Mouse (Mus musculus) heart, embryonic 12.5 days (tissue): ENCODE results near the gene Pcyt1a. TPM values are rescaled to one million over a fixed set of nuclear protein-coding genes. Genes with fewer than 3 reads are reported as not detected.
A peak's percentile ranks its signal among the peaks of the same experiment; 100 is the strongest.
"Not testable (repeated sequence)": the region's sequence is repeated elsewhere in the genome, so short reads cannot be mapped to it uniquely, and the experiment has no call there.

Experiments used
- ATAC-seq: fragments of 200-750 bp; cut with Nextera tagmentation; 2 replicates; pipeline ENCODE4 v1.8.0; 2017; ENCODE audit warnings: moderate TSS enrichment, moderate library complexity; ENCODE audit not compliant: insufficient number of reproducible peaks, low FRiP score
- H3K27ac ChIP-seq: fragments of 300-500 bp; sonication (generic); 2 replicates; pipeline ENCODE4 v1.5.1; 2016; ENCODE audit warnings: mild to moderate bottlenecking, moderate library complexity; ENCODE audit not compliant: poor library complexity, severe bottlenecking
- H3K27me3 ChIP-seq: fragments of 300-500 bp; sonication (generic); replicated peaks from 2 replicates; pipeline ENCODE4 v1.6.1; 2016; ENCODE audit warnings: mild to moderate bottlenecking, moderate library complexity
- H3K36me3 ChIP-seq: fragments of 300-500 bp; sonication (generic); 2 replicates; pipeline ENCODE4 v1.6.1; 2016; ENCODE audit warnings: mild to moderate bottlenecking, moderate library complexity
- H3K4me1 ChIP-seq: fragments of 300-500 bp; sonication (generic); replicated peaks from 2 replicates; pipeline ENCODE4 v1.6.1; 2016; ENCODE audit warnings: mild to moderate bottlenecking
- H3K4me2 ChIP-seq: fragments of 300-500 bp; sonication (generic); 2 replicates; pipeline ENCODE4 v1.6.1; 2016; ENCODE audit warnings: mild to moderate bottlenecking, moderate library complexity
- H3K4me3 ChIP-seq: fragments of 300-500 bp; sonication (generic); 2 replicates; pipeline ENCODE4 v1.5.1; 2016; ENCODE audit warnings: mild to moderate bottlenecking
- H3K9ac ChIP-seq: fragments of 300-500 bp; sonication (generic); 2 replicates; pipeline ENCODE4 v1.6.1; 2016; ENCODE audit warnings: mild to moderate bottlenecking, moderate library complexity
- H3K9me3 ChIP-seq: fragments of 300-500 bp; sonication (generic); replicated peaks from 2 replicates; pipeline ENCODE4 v1.6.1; 2016; ENCODE audit warnings: mild to moderate bottlenecking, moderate library complexity
- whole genome bisulfite sequencing: fragments of 180-500 bp; shearing (Covaris S2); methylation state at CpG from one replicate; pipeline ENCODE4 v1.1.7; 2016; 5-methylcytosine and 5-hydroxymethylcytosine counted together
- polyA plus RNA-seq: library from polyadenylated mRNA; unstranded; fragments of >200 nt; fragmentation: Nextera tagmentation; extraction: Ambion mirVana; gene quantifications from 2 replicates; pipeline ENCODE4 v1.2.1, GENCODE M21; 2016

Pcyt1a gene
- polyA plus RNA-seq, 1 experiment from 2014 or later = 43.2 TPM

- Histone ChIP-seq H3K9ac (no peak overlapping the region), H3K9me3 (no peaks in the 10 kb centered on the region), H3K36me3 (peaks cover 55% of the 10 kb centered on the region), H3K4me2 (no peak overlapping the region), H3K4me3 (no peak overlapping the region), H3K4me1 (peaks cover 15% of the 10 kb centered on the region), H3K27ac (no peak overlapping the region), H3K27me3 (no peaks in the 10 kb centered on the region)
- WGBS = 88% methylated on average over 7 of the region's 7 CpGs
- no peak for ATAC-seq
Observed at GRCm38 (mm10) chr16:32472276-32473015, 41.7 kb downstream of the Pcyt1a start.

DNA sequence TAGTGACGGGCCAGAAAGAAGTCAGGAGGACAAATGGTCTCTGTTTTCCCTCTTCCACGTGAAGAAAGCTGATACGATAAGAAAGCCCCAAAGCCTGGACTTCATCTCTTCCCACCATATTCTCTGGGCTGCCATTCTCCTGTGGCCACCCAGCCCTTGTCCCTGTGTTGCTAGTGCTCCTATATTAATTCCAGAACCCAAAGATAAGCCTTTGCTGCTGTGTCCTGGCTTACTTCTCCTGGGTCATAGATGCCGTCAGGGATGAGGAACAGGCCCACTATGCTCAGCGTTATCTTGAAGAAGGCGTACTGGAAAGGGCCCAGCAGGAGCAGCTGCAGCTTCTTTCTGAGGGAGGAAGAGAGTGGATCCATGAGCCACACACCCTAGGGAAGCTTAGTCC, 46.6 kb downstream of the Pcyt1a start:
- Histone ChIP-seq H3K9ac (no peak overlapping the region), H3K27me3 (no peaks in the 10 kb centered on the region), H3K27ac (no peak overlapping the region), H3K4me3 (no peak overlapping the region), H3K4me1 (peaks cover 28% of the 10 kb centered on the region), H3K36me3 (peaks cover 14% of the 10 kb centered on the region), H3K4me2 (no peak overlapping the region), H3K9me3 (no peaks in the 10 kb centered on the region)
- WGBS = 22% methylated on average over 6 of the region's 6 CpGs
- peak; percentile 48 for ATAC-seq

DNA sequence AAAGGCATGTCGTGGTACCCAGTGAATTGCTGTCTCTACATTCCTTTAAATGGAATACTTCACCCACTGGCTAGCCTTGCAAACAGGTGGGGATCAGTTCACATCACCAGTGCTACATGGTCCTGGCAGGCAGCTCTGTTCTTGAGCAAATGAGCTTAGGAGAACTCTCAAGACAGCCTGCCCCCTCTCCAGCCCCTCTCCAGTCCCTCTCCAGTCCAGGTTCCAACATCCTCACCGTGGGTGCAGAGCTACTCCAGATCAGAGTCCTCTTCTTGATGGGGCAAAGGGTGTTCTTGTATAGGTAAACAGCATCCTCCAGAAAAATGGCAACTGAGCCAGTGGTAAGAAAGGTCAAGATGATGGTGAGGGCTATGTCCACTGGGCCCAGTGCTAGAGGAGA, 48.7 kb downstream of the Pcyt1a start:
- no peak for ATAC-seq
- no peak overlapping the region for H3K9ac ChIP-seq
- H3K27me3 ChIP-seq = 0 out of 2 replicates have a peak, but pooled peaks cover 3% of the 10 kb centered on the region
- H3K9me3 ChIP-seq = no peaks in the 10 kb centered on the region
- no peak overlapping the region for H3K4me2 ChIP-seq
- H3K4me3 ChIP-seq = no peak overlapping the region
- peaks cover 30% of the 10 kb centered on the region for H3K4me1 ChIP-seq
- H3K36me3 ChIP-seq = no peaks in the 10 kb centered on the region; the same call in 1 of the 2 replicates
- 77% methylated on average over 2 of the region's 2 CpGs for WGBS
- H3K27ac ChIP-seq = no peak overlapping the region

- no peak for ATAC-seq
- 46% methylated on average over 7 of the region's 7 CpGs for WGBS
- Histone ChIP-seq H3K4me1 (peaks cover 40% of the 10 kb centered on the region), H3K4me2 (no peak overlapping the region), H3K9me3 (no peaks in the 10 kb centered on the region), H3K27ac (no peak overlapping the region), H3K36me3 (no peaks in the 10 kb centered on the region), H3K4me3 (no peak overlapping the region), H3K9ac (no peak overlapping the region), H3K27me3 (0 out of 2 replicates have a peak, but pooled peaks cover 3% of the 10 kb centered on the region)
Observed at GRCm38 (mm10) chr16:32484431-32484871, 53.7 kb downstream of the Pcyt1a start.

- Histone ChIP-seq H3K9me3 (no peaks in the 10 kb centered on the region), H3K27ac (no peak overlapping the region), H3K4me3 (no peak overlapping the region), H3K9ac (no peak overlapping the region), H3K27me3 (0 out of 2 replicates have a peak, but pooled peaks cover 3% of the 10 kb centered on the region), H3K4me1 (peaks cover 39% of the 10 kb centered on the region), H3K36me3 (no peaks in the 10 kb centered on the region), H3K4me2 (no peak overlapping the region)
- ATAC-seq = no peak
- 54% methylated on average over 2 of the region's 2 CpGs for WGBS
Observed at GRCm38 (mm10) chr16:32485209-32485608, 54.5 kb downstream of the Pcyt1a start.

DNA sequence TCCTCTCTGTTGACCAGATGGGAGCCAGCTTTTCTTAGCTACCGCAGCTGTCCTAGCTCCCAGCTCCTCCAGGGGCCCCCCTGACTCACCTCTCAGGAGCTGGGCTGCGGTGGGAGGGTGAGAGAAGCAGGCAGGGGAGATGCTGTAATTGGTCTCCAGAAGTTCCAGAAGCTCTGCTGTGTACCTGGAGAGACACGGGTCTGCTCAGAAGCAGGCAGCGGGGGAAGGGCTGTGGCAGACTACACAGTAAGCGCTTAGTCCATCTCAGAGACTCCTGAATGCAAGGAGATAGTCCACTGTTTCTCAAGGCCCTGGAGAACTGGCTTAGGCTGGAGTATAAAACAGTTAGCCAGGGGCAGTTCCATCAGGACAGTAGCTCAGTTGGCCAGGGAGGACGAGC, 55.3 kb downstream of the Pcyt1a start:
- H3K27me3 ChIP-seq = 0 out of 2 replicates have a peak, but pooled peaks cover 3% of the 10 kb centered on the region
- no peak for ATAC-seq
- no peak overlapping the region for H3K9ac ChIP-seq
- no peaks in the 10 kb centered on the region for H3K36me3 ChIP-seq
- no peak overlapping the region for H3K4me2 ChIP-seq
- 66% methylated on average over 6 of the region's 6 CpGs for WGBS
- H3K27ac ChIP-seq = no peak overlapping the region
- H3K4me1 ChIP-seq = peaks cover 39% of the 10 kb centered on the region
- no peak overlapping the region for H3K4me3 ChIP-seq
- H3K9me3 ChIP-seq = no peaks in the 10 kb centered on the region

DNA sequence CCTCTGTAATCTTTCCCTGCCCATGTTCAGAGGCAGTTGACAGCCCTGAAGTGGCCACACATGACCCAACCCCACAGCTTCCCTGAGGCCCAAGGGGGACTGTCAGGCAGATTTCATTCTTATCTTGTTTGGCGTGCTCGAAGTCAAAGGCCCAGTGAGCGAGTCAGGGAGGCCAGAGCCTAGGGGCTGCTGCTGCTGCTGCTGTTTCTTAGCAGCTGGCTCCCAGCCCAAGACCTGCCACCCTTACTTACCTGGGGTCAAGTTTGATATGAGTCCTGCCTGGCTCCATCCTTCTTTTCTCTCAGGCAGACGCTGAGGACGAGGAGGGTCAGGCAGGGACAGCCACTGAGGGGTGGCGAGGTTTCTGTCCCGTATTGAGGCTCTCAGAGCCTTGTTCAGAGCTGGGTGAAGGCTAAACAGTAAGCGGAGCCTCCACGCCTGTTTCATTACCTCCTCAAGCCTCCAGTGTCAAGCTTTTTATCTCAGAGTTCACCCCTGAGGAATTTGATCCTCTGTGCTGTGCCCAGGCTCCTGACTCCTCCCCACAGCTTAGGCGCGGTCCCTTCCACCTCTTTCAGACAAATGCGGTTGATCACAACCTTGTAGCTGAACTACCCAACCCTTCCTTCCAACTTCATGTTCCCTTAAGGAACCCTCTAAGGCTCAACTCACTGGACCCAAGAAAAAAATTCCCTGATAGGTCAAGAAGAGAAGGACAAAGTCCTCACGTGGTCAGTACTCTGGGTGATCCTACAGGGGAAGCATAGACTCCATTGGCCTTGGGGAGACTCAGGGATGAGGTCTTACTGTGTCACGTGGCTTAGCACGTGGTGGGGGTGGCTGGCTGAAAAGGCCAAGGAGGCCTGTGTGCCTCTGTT, 56.8 kb downstream of the Pcyt1a start, which contains the start of gene Slc51a:
Gene Slc51a, minus strand, starts transcription at position 646 of the 878 bp plus-strand sequence.
- H3K4me2 ChIP-seq = peak within 1 kb of the TSS; percentile 54
- H3K9ac ChIP-seq = no peak within 1 kb of the TSS; the same call in 1 of the 2 replicates
- no peaks in the 10 kb centered on the region for H3K36me3 ChIP-seq
- ATAC-seq = peak; percentile 81
- WGBS = 20% methylated on average over 15 of the region's 15 CpGs
- no peaks in the 10 kb centered on the region for H3K9me3 ChIP-seq
- H3K4me3 ChIP-seq = no peak within 1 kb of the TSS
- H3K4me1 ChIP-seq = peaks cover 39% of the 10 kb centered on the region
- 0 out of 2 replicates have a peak, but pooled peaks cover 6% of the 10 kb centered on the region for H3K27me3 ChIP-seq
- peak within 1 kb of the TSS; percentile 90 for H3K27ac ChIP-seq

- H3K36me3 ChIP-seq = no peaks in the 10 kb centered on the region
- no peak overlapping the region for H3K9ac ChIP-seq
- no peak overlapping the region for H3K27ac ChIP-seq
- no peak for ATAC-seq
- no peak overlapping the region for H3K4me2 ChIP-seq
- no peak overlapping the region for H3K4me3 ChIP-seq
- WGBS = 80% methylated on average over 3 of the region's 3 CpGs
- peaks cover 38% of the 10 kb centered on the region for H3K4me1 ChIP-seq
- no peaks in the 10 kb centered on the region for H3K9me3 ChIP-seq
- H3K27me3 ChIP-seq = 0 out of 2 replicates have a peak, but pooled peaks cover 3% of the 10 kb centered on the region
Observed at GRCm38 (mm10) chr16:32488939-32489338, 58.2 kb downstream of the Pcyt1a start.

GRCm38 (mm10) chr16:32494371-32494770, 63.6 kb downstream of the Pcyt1a start:
- H3K4me3 ChIP-seq, ATAC-seq, H3K9ac ChIP-seq, H3K27ac ChIP-seq, H3K9me3 ChIP-seq, H3K36me3 ChIP-seq, H3K27me3 ChIP-seq, H3K4me2 ChIP-seq, H3K4me1 ChIP-seq: not testable (repeated sequence)
- WGBS = 69% methylated on average over 6 of the region's 6 CpGs

DNA sequence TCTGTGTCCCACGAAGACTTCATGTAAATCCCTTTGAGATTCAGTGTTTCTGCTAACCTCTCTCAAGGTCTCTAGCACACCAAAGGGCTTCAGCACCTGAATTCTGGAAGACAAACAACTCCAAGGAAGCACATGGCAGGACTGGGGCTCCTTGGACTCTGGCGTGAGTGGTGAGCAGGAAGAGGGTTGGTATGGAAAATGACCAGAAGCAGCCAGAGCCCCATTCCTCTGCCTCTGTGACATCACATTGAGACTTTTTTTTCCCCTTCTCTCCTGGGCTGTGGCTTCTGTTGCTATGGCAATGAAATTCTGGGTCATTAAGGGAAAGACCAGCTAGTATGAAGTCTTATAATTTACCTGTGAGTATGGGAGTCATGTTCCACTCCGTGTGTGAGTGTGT, 65.2 kb downstream of the Pcyt1a start, which contains the start of gene Zdhhc19:
Gene Zdhhc19, plus strand, starts transcription at position 301 of the 400 bp plus-strand sequence.
- H3K4me2 ChIP-seq = no peak within 1 kb of the TSS
- H3K4me3 ChIP-seq = no peak within 1 kb of the TSS
- H3K27me3 ChIP-seq = 0 out of 2 replicates have a peak, but pooled peaks cover 8% of the 10 kb centered on the region
- WGBS = 64% methylated on average over 3 of the region's 3 CpGs
- ATAC-seq = no peak
- no peak within 1 kb of the TSS for H3K9ac ChIP-seq
- no peaks in the 10 kb centered on the region for H3K4me1 ChIP-seq
- H3K36me3 ChIP-seq = no peaks in the 10 kb centered on the region
- H3K9me3 ChIP-seq = no peaks in the 10 kb centered on the region
- H3K27ac ChIP-seq = no peak within 1 kb of the TSS

DNA sequence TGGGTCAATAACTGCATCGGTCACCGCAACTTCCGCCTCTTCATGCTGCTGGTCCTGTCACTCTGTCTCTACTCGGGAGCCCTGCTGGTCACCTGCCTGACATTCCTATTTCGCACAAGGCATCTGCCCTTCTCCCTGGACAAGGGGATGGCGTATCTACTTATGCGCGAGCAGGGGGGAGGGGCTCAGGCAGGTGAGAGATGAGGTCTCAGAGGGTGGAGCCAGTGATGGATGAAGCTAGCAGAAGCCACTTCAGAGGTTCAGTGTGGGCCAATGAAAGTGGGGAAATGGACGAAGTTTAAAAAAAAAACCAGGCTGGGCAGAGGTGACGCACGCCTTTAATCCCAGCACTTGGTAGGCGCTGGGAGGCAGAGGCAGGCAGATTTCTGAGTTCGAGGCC, 68.3 kb downstream of the Pcyt1a start:
- no peak overlapping the region for H3K4me3 ChIP-seq
- no peaks in the 10 kb centered on the region for H3K4me1 ChIP-seq
- H3K36me3 ChIP-seq = no peaks in the 10 kb centered on the region
- ATAC-seq = no peak
- H3K4me2 ChIP-seq = peak overlapping the region; percentile 65; the same call in 1 of the 2 replicates
- no peak overlapping the region for H3K9ac ChIP-seq
- no peaks in the 10 kb centered on the region for H3K9me3 ChIP-seq
- 62% methylated on average over 13 of the region's 13 CpGs for WGBS
- peaks cover 20% of the 10 kb centered on the region for H3K27me3 ChIP-seq
- H3K27ac ChIP-seq = no peak overlapping the region
